Mouse (Mus musculus) embryonic facial prominence, embryonic 14.5 days (tissue): ENCODE results near the gene Tmem230. TPM values are rescaled to one million over a fixed set of nuclear protein-coding genes. Genes with fewer than 3 reads are reported as not detected.
"Not testable (repeated sequence)": the region's sequence is repeated elsewhere in the genome, so short reads cannot be mapped to it uniquely, and the experiment has no call there.

Experiments
- ATAC-seq: fragments of 200-750 bp; cut with Nextera tagmentation; 2 replicates; pipeline ENCODE4 v1.8.0; 2017; ENCODE audit warnings: low read depth, moderate number of reproducible peaks, moderate TSS enrichment
- DNase-seq: peaks from one replicate; pipeline ENCODE4 v3.0.0-alpha.2; 2015; ENCODE audit warnings: low spot score
- H3K27ac ChIP-seq: fragments of 300-500 bp; sonication (generic); replicated peaks from 2 replicates; pipeline ENCODE4 v1.5.1; 2014; ENCODE audit warnings: low read depth, mild to moderate bottlenecking, low read length, moderate library complexity
- H3K27me3 ChIP-seq: fragments of 300-500 bp; sonication (generic); replicated peaks from 2 replicates; pipeline ENCODE4 v1.6.1; 2014; ENCODE audit warnings: low read length; ENCODE audit not compliant: control insufficient read depth, insufficient read depth
- H3K36me3 ChIP-seq: fragments of 300-500 bp; sonication (generic); 2 replicates; pipeline ENCODE4 v1.6.1; 2014; ENCODE audit warnings: low read length, mixed read lengths; ENCODE audit not compliant: control insufficient read depth, insufficient read depth
- H3K4me1 ChIP-seq: fragments of 300-500 bp; sonication (generic); 2 replicates; pipeline ENCODE4 v1.6.1; 2014; ENCODE audit warnings: antibody characterized with exemption, low read length; ENCODE audit not compliant: control insufficient read depth, insufficient read depth
- H3K4me2 ChIP-seq: fragments of 300-500 bp; sonication (generic); 2 replicates; pipeline ENCODE4 v1.6.1; 2014; ENCODE audit warnings: low read depth, mild to moderate bottlenecking, low read length, moderate library complexity, mixed read lengths
- H3K4me3 ChIP-seq: fragments of 300-500 bp; sonication (generic); 2 replicates; pipeline ENCODE4 v1.5.1; 2014; ENCODE audit warnings: low read depth, mild to moderate bottlenecking, low read length
- H3K9ac ChIP-seq: fragments of 300-500 bp; sonication (generic); 2 replicates; pipeline ENCODE4 v1.6.1; 2014; ENCODE audit warnings: low read depth, mild to moderate bottlenecking, low read length, moderate library complexity, mixed read lengths
- H3K9me3 ChIP-seq: fragments of 300-500 bp; sonication (generic); 2 replicates; pipeline ENCODE4 v1.6.1; 2016; ENCODE audit warnings: low read length; ENCODE audit not compliant: control insufficient read depth
- WGBS: fragments of 180-500 bp; shearing (Covaris S2); extraction: QIAGEN DNeasy Blood & Tissue Kit; methylation state at CpG from one replicate; pipeline ENCODE4 v1.1.7; 2014; 5-methylcytosine and 5-hydroxymethylcytosine counted together
- polyA plus RNA-seq: library from polyadenylated mRNA; unstranded; fragments of >200 nt; fragmentation: Nextera tagmentation; extraction: Ambion mirVana; gene quantifications from 2 replicates; pipeline ENCODE4 v1.2.1, GENCODE M21; 2014

The Tmem230 gene
- polyA plus RNA-seq = 50.9 and 53.7 TPM in 2 replicates

GRCm38 (mm10) chr2:132247539-132248313 lies at the start of gene Tmem230:
Gene Tmem230, minus strand, starts transcription at chr2:132247807.
- 5% methylated on average over 40 of the region's 50 CpGs for WGBS
- Histone ChIP-seq H3K27me3 (no peaks in the 10 kb centered on the region), H3K4me3 (peak within 1 kb of the TSS; percentile 63), H3K9me3 (no peaks in the 10 kb centered on the region), H3K9ac (peak within 1 kb of the TSS; percentile 78), H3K27ac (peak within 1 kb of the TSS; percentile 89), H3K4me2 (peak within 1 kb of the TSS; percentile 87), H3K36me3 (peaks cover 52% of the 10 kb centered on the region), H3K4me1 (peaks cover 11% of the 10 kb centered on the region)
- DNase-seq (peak; percentile 98), ATAC-seq (peak; percentile 92)

- WGBS = 89% methylated on average over 10 of the region's 10 CpGs
- peaks cover 54% of the 10 kb centered on the region for H3K36me3 ChIP-seq
- ATAC-seq = no peak
- H3K9me3 ChIP-seq = no peaks in the 10 kb centered on the region
- no peak overlapping the region for H3K9ac ChIP-seq
- no peak for DNase-seq
- H3K4me1 ChIP-seq = no peaks in the 10 kb centered on the region
- H3K27ac ChIP-seq = no peak overlapping the region
- H3K4me2 ChIP-seq = no peak overlapping the region
- H3K27me3 ChIP-seq = no peaks in the 10 kb centered on the region
- H3K4me3 ChIP-seq = no peak overlapping the region
These were observed 46.3 kb upstream of the Tmem230 start for GRCm38 (mm10) chr2:132293694-132294450.

GRCm38 (mm10) chr2:132292083-132292482 lies 44.5 kb upstream of the Tmem230 start:
- DNase-seq (no peak), ATAC-seq (no peak)
- Histone ChIP-seq H3K4me3 (no peak overlapping the region), H3K4me2 (no peak overlapping the region), H3K27me3 (no peaks in the 10 kb centered on the region), H3K9ac (no peak overlapping the region), H3K4me1 (no peaks in the 10 kb centered on the region), H3K27ac (no peak overlapping the region), H3K36me3 (peaks cover 36% of the 10 kb centered on the region), H3K9me3 (peaks cover 2% of the 10 kb centered on the region; the same call in 1 of the 2 replicates)
- WGBS = 46% methylated on average over 4 of the region's 4 CpGs

- no peak overlapping the region for H3K9ac ChIP-seq
- H3K4me2 ChIP-seq = no peak overlapping the region
- no peak overlapping the region for H3K4me3 ChIP-seq
- peaks cover 9% of the 10 kb centered on the region; the same call in 1 of the 2 replicates for H3K9me3 ChIP-seq
- no peaks in the 10 kb centered on the region for H3K4me1 ChIP-seq
- H3K27me3 ChIP-seq = no peaks in the 10 kb centered on the region
- ATAC-seq = no peak
- H3K27ac ChIP-seq = no peak overlapping the region
- WGBS = 63% methylated on average over 3 of the region's 3 CpGs
- peaks cover 30% of the 10 kb centered on the region for H3K36me3 ChIP-seq
- no peak for DNase-seq
These were observed 43.7 kb upstream of the Tmem230 start for GRCm38 (mm10) chr2:132291265-132291664.

GRCm38 (mm10) chr2:132290808-132291207 lies 43.2 kb upstream of the Tmem230 start:
- no peak overlapping the region for H3K4me2 ChIP-seq
- H3K9ac ChIP-seq = no peak overlapping the region
- H3K4me1 ChIP-seq = no peaks in the 10 kb centered on the region
- H3K27ac ChIP-seq = no peak overlapping the region
- ATAC-seq (no peak), DNase-seq (no peak)
- peaks cover 9% of the 10 kb centered on the region; the same call in 1 of the 2 replicates for H3K9me3 ChIP-seq
- no peaks in the 10 kb centered on the region for H3K27me3 ChIP-seq
- H3K4me3 ChIP-seq = no peak overlapping the region
- peaks cover 25% of the 10 kb centered on the region for H3K36me3 ChIP-seq
- WGBS = 69% methylated on average over 6 of the region's 6 CpGs

GRCm38 (mm10) chr2:132289213-132289612 lies 41.6 kb upstream of the Tmem230 start:
- not testable (repeated sequence) for H3K4me1 ChIP-seq, H3K4me3 ChIP-seq, DNase-seq, H3K9me3 ChIP-seq, H3K36me3 ChIP-seq, H3K9ac ChIP-seq, ATAC-seq, H3K4me2 ChIP-seq, H3K27me3 ChIP-seq, H3K27ac ChIP-seq
- WGBS = 68% methylated on average over 5 of the region's 7 CpGs

- Histone ChIP-seq H3K27ac (no peak overlapping the region), H3K36me3 (no peaks in the 10 kb centered on the region), H3K27me3 (no peaks in the 10 kb centered on the region), H3K9ac (no peak overlapping the region), H3K4me3 (no peak overlapping the region), H3K4me1 (peaks cover 23% of the 10 kb centered on the region), H3K4me2 (no peak overlapping the region), H3K9me3 (peaks cover 9% of the 10 kb centered on the region; the same call in 1 of the 2 replicates)
- ATAC-seq (no peak), DNase-seq (no peak)
- 78% methylated on average over 9 of the region's 9 CpGs for WGBS
These were observed 38.9 kb upstream of the Tmem230 start for GRCm38 (mm10) chr2:132286376-132287076.

GRCm38 (mm10) chr2:132285722-132286121 lies 38.1 kb upstream of the Tmem230 start:
- H3K27ac ChIP-seq, ATAC-seq, DNase-seq, H3K9me3 ChIP-seq, H3K9ac ChIP-seq, H3K27me3 ChIP-seq, H3K36me3 ChIP-seq, H3K4me3 ChIP-seq, H3K4me2 ChIP-seq: not testable (repeated sequence)
- 94% methylated on average over 5 of the region's 5 CpGs for whole genome bisulfite sequencing
- H3K4me1 ChIP-seq = peaks cover 23% of the 10 kb centered on the region
